Mouse (Mus musculus): ENCODE data around the gene Sirt7. TPM values are rescaled to one million over a fixed set of nuclear protein-coding genes. Genes with fewer than 3 reads are reported as not detected.
A peak's percentile ranks its signal among the peaks of the same experiment; 100 is the strongest.

Gene Sirt7
- polyA plus RNA-seq, 1 experiment from 2014 or later = 54.8 TPM

DNA sequence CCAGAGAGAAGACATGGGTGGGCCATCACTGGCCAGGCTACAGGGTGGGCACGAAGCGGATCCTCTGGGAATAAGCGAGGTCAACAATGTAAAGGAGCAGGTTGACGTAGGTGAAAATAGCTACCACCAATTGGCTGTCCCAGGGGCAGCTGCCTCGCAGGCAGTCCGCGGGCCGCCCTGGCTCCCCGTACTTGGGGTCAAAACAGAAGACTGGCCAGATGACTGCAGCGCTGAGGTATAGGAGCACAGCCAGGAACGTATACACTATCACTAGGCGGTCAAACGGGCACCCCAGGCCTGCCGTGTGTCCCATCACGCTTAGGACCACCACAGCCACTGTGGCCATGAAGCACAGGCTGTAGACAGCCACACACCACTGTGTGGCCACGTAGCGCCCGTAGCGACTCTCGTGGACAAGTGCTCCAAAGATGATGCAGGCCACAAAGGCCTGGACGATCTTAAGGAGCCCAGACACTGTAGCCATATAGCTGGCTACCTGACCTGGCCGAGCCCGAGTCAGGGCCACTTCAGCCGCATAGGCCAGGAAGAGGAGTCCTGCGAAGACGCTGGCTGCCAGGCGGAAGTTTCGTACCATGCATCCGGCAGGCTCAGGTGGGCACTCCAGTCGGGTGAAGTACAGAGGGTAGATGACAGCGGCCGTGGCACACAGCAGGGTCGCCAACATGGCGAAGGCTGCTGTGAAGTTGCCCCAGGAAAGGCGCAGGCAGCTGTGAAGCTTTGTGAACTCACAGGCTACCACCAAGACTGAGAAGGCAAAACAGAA, 22.2 kb upstream of the Sirt7 start:
- no peak overlapping the region for H3K27ac ChIP-seq (ENCODE audit: low read depth, low read length)
- no peaks in the 10 kb centered on the region for H3K9me3 ChIP-seq (ENCODE audit: control insufficient read depth, low read length)
- no peaks in the 10 kb centered on the region for H3K36me3 ChIP-seq (ENCODE audit: control insufficient read depth, insufficient read depth, low read length)
- ATAC-seq (replicated peaks; ENCODE audit: low FRiP score) = no peak
- DNase-seq (ENCODE audit: low spot score) = no peak
- peaks cover 11% of the 10 kb centered on the region; the same call in 1 of the 2 replicates for H3K27me3 ChIP-seq (replicated peaks; ENCODE audit: control insufficient read depth, insufficient read depth, low read length)
- WGBS = 76% methylated on average over 35 of the region's 35 CpGs
- 0 out of 2 replicates have a peak overlapping the region, but pooled peaks have one; percentile 56 for H3K9ac ChIP-seq (ENCODE audit: low read depth, low read length)
- H3K4me1 ChIP-seq (replicated peaks; ENCODE audit: control insufficient read depth, insufficient read depth, low read length) = peaks cover 23% of the 10 kb centered on the region
- H3K4me3 ChIP-seq (ENCODE audit: low read depth, low read length) = peak overlapping the region; percentile 39; the same call in 1 of the 2 replicates
- peak overlapping the region; percentile 71 for H3K4me2 ChIP-seq

GRCm38 (mm10) chr11:120643601-120643987, 18.6 kb upstream of the Sirt7 start, which contains the start of gene Pycr1:
Pycr1 (minus strand) TSS chr11:120643769.
- WGBS = under 1% methylated on average over 15 of the region's 15 CpGs
- H3K4me1 ChIP-seq (replicated peaks; ENCODE audit: control insufficient read depth, insufficient read depth, low read length) = peaks cover 23% of the 10 kb centered on the region
- DNase-seq (ENCODE audit: low spot score) (peak; percentile 96), ATAC-seq (replicated peaks; ENCODE audit: low FRiP score) (peak; percentile 99)
- peaks cover 23% of the 10 kb centered on the region for H3K27me3 ChIP-seq (replicated peaks; ENCODE audit: control insufficient read depth, insufficient read depth, low read length)
- H3K27ac ChIP-seq (ENCODE audit: low read depth, low read length) = 0 out of 2 replicates have a peak within 1 kb of the TSS, but pooled peaks have one; percentile 13
- peak within 1 kb of the TSS; percentile 81 for H3K4me2 ChIP-seq
- peak within 1 kb of the TSS; percentile 50 for H3K4me3 ChIP-seq (ENCODE audit: low read depth, low read length)
- H3K36me3 ChIP-seq (ENCODE audit: control insufficient read depth, insufficient read depth, low read length) = no peaks in the 10 kb centered on the region
- no peaks in the 10 kb centered on the region for H3K9me3 ChIP-seq (ENCODE audit: control insufficient read depth, low read length)
- peak within 1 kb of the TSS; percentile 56 for H3K9ac ChIP-seq (ENCODE audit: low read depth, low read length)

- H3K27me3 ChIP-seq (replicated peaks; ENCODE audit: control insufficient read depth, insufficient read depth, low read length) = peaks cover 23% of the 10 kb centered on the region
- H3K27ac ChIP-seq (ENCODE audit: low read depth, low read length) = 0 out of 2 replicates have a peak overlapping the region, but pooled peaks have one; percentile 13
- no peak for DNase-seq (ENCODE audit: low spot score)
- H3K4me3 ChIP-seq (ENCODE audit: low read depth, low read length) = peak overlapping the region; percentile 50
- no peaks in the 10 kb centered on the region for H3K36me3 ChIP-seq (ENCODE audit: control insufficient read depth, insufficient read depth, low read length)
- H3K4me1 ChIP-seq (replicated peaks; ENCODE audit: control insufficient read depth, insufficient read depth, low read length) = peaks cover 19% of the 10 kb centered on the region
- peak overlapping the region; percentile 81 for H3K4me2 ChIP-seq
- WGBS = 5% methylated on average over 18 of the region's 18 CpGs
- peak overlapping the region; percentile 56 for H3K9ac ChIP-seq (ENCODE audit: low read depth, low read length)
- peak; percentile 57 for ATAC-seq (replicated peaks; ENCODE audit: low FRiP score)
- H3K9me3 ChIP-seq (ENCODE audit: control insufficient read depth, low read length) = no peaks in the 10 kb centered on the region
Measured at GRCm38 (mm10) chr11:120642939-120643600, 18.0 kb upstream of the Sirt7 start.

- 81% methylated on average over 8 of the region's 8 CpGs for WGBS
Measured at GRCm38 (mm10) chr11:120641869-120642268, 16.8 kb upstream of the Sirt7 start.

DNA sequence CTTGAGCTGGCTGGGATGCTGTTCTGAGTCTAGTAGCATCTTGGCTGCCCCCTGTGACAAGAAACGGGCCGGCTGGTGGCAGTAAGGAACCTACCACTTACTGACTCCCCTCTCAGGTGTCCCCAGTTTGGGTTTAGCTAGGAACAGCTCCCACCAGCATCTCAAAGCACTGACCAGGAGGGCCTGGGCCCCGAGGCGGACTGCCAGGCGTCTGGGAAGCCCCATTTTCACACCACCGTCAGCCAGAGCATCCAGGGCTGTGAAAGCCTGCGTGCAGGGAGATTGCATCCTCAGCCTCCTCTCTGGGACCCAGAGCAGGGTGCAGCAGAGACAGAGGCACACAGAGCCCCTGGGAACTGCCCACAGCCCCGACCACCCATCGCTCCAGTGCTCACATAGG, 16.2 kb upstream of the Sirt7 start:
- no peak for ATAC-seq (replicated peaks; ENCODE audit: low FRiP score)
- H3K9ac ChIP-seq (ENCODE audit: low read depth, low read length) = no peak overlapping the region
- no peak overlapping the region for H3K4me3 ChIP-seq (ENCODE audit: low read depth, low read length)
- peaks cover 14% of the 10 kb centered on the region for H3K27me3 ChIP-seq (replicated peaks; ENCODE audit: control insufficient read depth, insufficient read depth, low read length)
- peaks cover 11% of the 10 kb centered on the region for H3K4me1 ChIP-seq (replicated peaks; ENCODE audit: control insufficient read depth, insufficient read depth, low read length)
- no peak overlapping the region for H3K27ac ChIP-seq (ENCODE audit: low read depth, low read length)
- 0 out of 2 replicates have a peak, but pooled peaks cover 2% of the 10 kb centered on the region for H3K36me3 ChIP-seq (ENCODE audit: control insufficient read depth, insufficient read depth, low read length)
- 66% methylated on average over 9 of the region's 9 CpGs for WGBS
- no peaks in the 10 kb centered on the region for H3K9me3 ChIP-seq (ENCODE audit: control insufficient read depth, low read length)
- H3K4me2 ChIP-seq = no peak overlapping the region
- DNase-seq (ENCODE audit: low spot score) = no peak

More at GRCm38 (mm10) chr11:120641869-120642268, 16.8 kb upstream of the Sirt7 start:
- Histone ChIP-seq H3K27ac (ENCODE audit: low read depth, low read length) (no peak overlapping the region), H3K27me3 (replicated peaks; ENCODE audit: control insufficient read depth, insufficient read depth, low read length) (peaks cover 18% of the 10 kb centered on the region), H3K9ac (ENCODE audit: low read depth, low read length) (no peak overlapping the region), H3K36me3 (ENCODE audit: control insufficient read depth, insufficient read depth, low read length) (no peaks in the 10 kb centered on the region), H3K4me1 (replicated peaks; ENCODE audit: control insufficient read depth, insufficient read depth, low read length) (peaks cover 11% of the 10 kb centered on the region), H3K9me3 (ENCODE audit: control insufficient read depth, low read length) (no peaks in the 10 kb centered on the region), H3K4me2 (no peak overlapping the region), H3K4me3 (ENCODE audit: low read depth, low read length) (no peak overlapping the region)
- DNase-seq (ENCODE audit: low spot score) (no peak), ATAC-seq (replicated peaks; ENCODE audit: low FRiP score) (no peak)

DNA sequence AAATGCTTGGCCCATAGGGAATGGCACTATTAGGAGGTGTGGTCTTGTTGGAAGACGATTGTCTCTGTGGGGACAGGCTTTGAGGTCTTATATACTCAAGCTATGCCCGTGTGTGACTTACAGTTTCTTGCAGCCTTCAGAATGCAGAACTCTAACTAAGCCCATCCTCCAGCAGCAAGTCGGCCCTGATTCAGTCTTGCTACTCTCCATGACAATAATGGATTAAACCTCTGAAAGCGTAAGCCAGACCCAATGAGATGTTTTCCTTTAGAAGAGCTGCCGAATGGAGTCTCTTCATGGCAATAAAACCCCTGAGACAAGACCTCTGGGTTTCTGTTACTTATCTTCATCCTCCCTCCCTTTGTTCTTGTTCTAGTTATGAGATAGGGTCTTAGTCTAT, 9.8 kb upstream of the Sirt7 start:
- no peak overlapping the region for H3K9ac ChIP-seq (ENCODE audit: low read depth, low read length)
- WGBS = 86% methylated on average over 5 of the region's 5 CpGs
- DNase-seq (ENCODE audit: low spot score) (no peak), ATAC-seq (replicated peaks; ENCODE audit: low FRiP score) (no peak)
- H3K4me1 ChIP-seq (replicated peaks; ENCODE audit: control insufficient read depth, insufficient read depth, low read length) = peaks cover 33% of the 10 kb centered on the region
- no peaks in the 10 kb centered on the region for H3K9me3 ChIP-seq (ENCODE audit: control insufficient read depth, low read length)
- no peak overlapping the region for H3K27ac ChIP-seq (ENCODE audit: low read depth, low read length)
- 0 out of 2 replicates have a peak, but pooled peaks cover 2% of the 10 kb centered on the region for H3K36me3 ChIP-seq (ENCODE audit: control insufficient read depth, insufficient read depth, low read length)
- H3K27me3 ChIP-seq (replicated peaks; ENCODE audit: control insufficient read depth, insufficient read depth, low read length) = no peaks in the 10 kb centered on the region
- H3K4me2 ChIP-seq = peak overlapping the region; percentile 95
- H3K4me3 ChIP-seq (ENCODE audit: low read depth, low read length) = no peak overlapping the region

DNA sequence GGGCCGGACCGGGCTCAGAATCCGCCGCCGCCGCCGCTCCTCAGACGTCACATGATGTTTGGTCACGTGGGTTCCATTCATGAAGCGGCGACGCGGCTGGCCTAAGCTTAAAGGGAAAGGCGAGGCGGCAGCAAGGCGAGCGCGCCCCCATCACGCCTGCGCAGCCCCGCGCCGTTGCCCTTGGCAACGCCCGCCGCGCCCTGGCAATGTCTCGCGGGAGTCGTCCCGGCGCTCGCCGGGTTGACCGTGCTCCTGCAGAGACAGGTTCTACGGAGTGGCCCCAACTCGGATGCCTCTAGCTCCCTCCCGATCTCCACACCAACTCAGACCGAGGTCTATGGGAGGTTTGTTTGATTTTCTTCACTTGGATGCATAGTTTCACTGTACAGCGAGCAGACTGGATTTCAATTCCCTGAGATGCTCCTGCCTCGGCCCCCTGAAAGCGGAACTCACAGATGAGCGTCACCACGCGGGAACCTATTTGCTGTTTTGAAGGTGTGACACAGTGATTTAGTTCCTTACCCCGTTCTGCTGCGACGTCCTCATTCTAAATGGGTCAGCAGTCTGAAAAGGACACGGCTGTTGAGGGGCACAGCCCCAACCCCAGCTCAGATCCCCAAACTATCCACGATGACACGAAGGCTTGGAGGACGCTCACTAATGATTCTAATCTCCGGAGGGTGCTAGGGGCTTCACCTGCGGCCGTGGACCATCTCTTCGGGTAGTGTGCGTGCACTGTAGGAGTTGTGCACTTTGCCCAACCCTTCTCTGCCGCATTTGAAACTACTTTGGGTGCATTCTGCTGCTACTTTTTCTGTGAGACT, 8.7 kb upstream of the Sirt7 start, which contains the start of gene Mafg:
TSS of gene Mafg (minus strand) at position 81 of the 824 bp plus-strand sequence.
- H3K4me2 ChIP-seq = peak within 1 kb of the TSS; percentile 95
- H3K4me3 ChIP-seq (ENCODE audit: low read depth, low read length) = peak within 1 kb of the TSS; percentile 78
- H3K4me1 ChIP-seq (replicated peaks; ENCODE audit: control insufficient read depth, insufficient read depth, low read length) = peaks cover 44% of the 10 kb centered on the region
- peak; percentile 86 for ATAC-seq (replicated peaks; ENCODE audit: low FRiP score)
- WGBS = 8% methylated on average over 58 of the region's 58 CpGs
- DNase-seq (ENCODE audit: low spot score) = peak; percentile 93
- H3K9ac ChIP-seq (ENCODE audit: low read depth, low read length) = peak within 1 kb of the TSS; percentile 92
- H3K9me3 ChIP-seq (ENCODE audit: control insufficient read depth, low read length) = no peaks in the 10 kb centered on the region
- peak within 1 kb of the TSS; percentile 94 for H3K27ac ChIP-seq (ENCODE audit: low read depth, low read length)
- no peaks in the 10 kb centered on the region for H3K27me3 ChIP-seq (replicated peaks; ENCODE audit: control insufficient read depth, insufficient read depth, low read length)
- H3K36me3 ChIP-seq (ENCODE audit: control insufficient read depth, insufficient read depth, low read length) = peaks cover 6% of the 10 kb centered on the region; the same call in 1 of the 2 replicates
